Mouse (Mus musculus) testis, postnatal 14 days (tissue): ENCODE results near the gene Junb.

Experiments used
- DNase-seq: peaks from one replicate; pipeline ENCODE4 v3.0.0; 2021; ENCODE audit warnings: low spot score

Junb gene

GRCm38 (mm10) chr8:84970913-84971312 lies 7.6 kb downstream of the Junb start:
- DNase-seq: no peak

- no peak for DNase-seq
Observed at GRCm38 (mm10) chr8:84970135-84970790, 8.3 kb downstream of the Junb start.

- DNase-seq: no peak
Observed at GRCm38 (mm10) chr8:84969241-84970134, 9.0 kb downstream of the Junb start, which contains the start of the genes Gm49661, Prdx2 and Rnaseh2a. Gm49661 (minus strand) TSS chr8:84969433. Prdx2 (plus strand) TSS chr8:84969587. Rnaseh2a (minus strand) TSS chr8:84969767.

GRCm38 (mm10) chr8:84968650-84969049 lies 9.9 kb downstream of the Junb start:
- no peak for DNase-seq

GRCm38 (mm10) chr8:84967532-84968304 lies 10.8 kb downstream of the Junb start:
- DNase-seq: no peak

GRCm38 (mm10) chr8:84966603-84967002 lies 11.9 kb downstream of the Junb start:
- DNase-seq: peak; percentile 53

- DNase-seq: peak; percentile 92
Observed at GRCm38 (mm10) chr8:84965731-84966291, 12.7 kb downstream of the Junb start.

- no peak for DNase-seq
Observed at GRCm38 (mm10) chr8:84963952-84964351, 14.6 kb downstream of the Junb start.

GRCm38 (mm10) chr8:84959811-84960210 lies 18.7 kb downstream of the Junb start:
- DNase-seq: peak; percentile 73

GRCm38 (mm10) chr8:84956768-84957167 lies 21.8 kb downstream of the Junb start:
- peak; percentile 47 for DNase-seq

GRCm38 (mm10) chr8:84952612-84953255 lies 25.8 kb downstream of the Junb start:
- DNase-seq: peak; percentile 37

GRCm38 (mm10) chr8:84949753-84950152 lies 28.8 kb downstream of the Junb start:
- no peak for DNase-seq

- peak; percentile 26 for DNase-seq
Observed at GRCm38 (mm10) chr8:84947241-84947545, 31.3 kb downstream of the Junb start.

- DNase-seq: peak; percentile 28
Observed at GRCm38 (mm10) chr8:84946528-84947240, 31.8 kb downstream of the Junb start, which contains the start of gene Rtbdn. Rtbdn (plus strand) TSS chr8:84946991.

GRCm38 (mm10) chr8:84945633-84946527 lies 32.6 kb downstream of the Junb start:
- DNase-seq: peak; percentile 59

- peak; percentile 6 for DNase-seq
Observed at GRCm38 (mm10) chr8:84945235-84945632, 33.3 kb downstream of the Junb start.

GRCm38 (mm10) chr8:84944478-84945160 lies 33.9 kb downstream of the Junb start:
- DNase-seq: peak; percentile 65

GRCm38 (mm10) chr8:84943699-84944098 lies 34.8 kb downstream of the Junb start:
- DNase-seq: no peak
